Mouse (Mus musculus): ENCODE measurements around the gene Tk1. TPM values are rescaled to one million over a fixed set of nuclear protein-coding genes. Genes with fewer than 3 reads are reported as not detected.

The Tk1 gene
- polyA plus RNA-seq, 1 experiment, result 1.9 TPM

- no peak overlapping the region for H3K27ac ChIP-seq (ENCODE audit: insufficient read depth, low read length)
- no peaks in the 10 kb centered on the region for H3K4me1 ChIP-seq (ENCODE audit: control insufficient read depth, insufficient read depth, low read length)
- H3K4me3 ChIP-seq (ENCODE audit: insufficient read depth, low read length), result no peak overlapping the region
- TF ChIP-seq POLR2A (IDR thresholded peaks at IDR 0.05; ENCODE audit: extremely low read depth, insufficient read depth, low read length) (no peak), CTCF (IDR thresholded peaks at IDR 0.05; ENCODE audit: extremely low read depth, insufficient read depth, low read length) (no peak)
Measured at GRCm38 (mm10) chr11:117778031-117778430, 47.9 kb downstream of the Tk1 start.

DNA sequence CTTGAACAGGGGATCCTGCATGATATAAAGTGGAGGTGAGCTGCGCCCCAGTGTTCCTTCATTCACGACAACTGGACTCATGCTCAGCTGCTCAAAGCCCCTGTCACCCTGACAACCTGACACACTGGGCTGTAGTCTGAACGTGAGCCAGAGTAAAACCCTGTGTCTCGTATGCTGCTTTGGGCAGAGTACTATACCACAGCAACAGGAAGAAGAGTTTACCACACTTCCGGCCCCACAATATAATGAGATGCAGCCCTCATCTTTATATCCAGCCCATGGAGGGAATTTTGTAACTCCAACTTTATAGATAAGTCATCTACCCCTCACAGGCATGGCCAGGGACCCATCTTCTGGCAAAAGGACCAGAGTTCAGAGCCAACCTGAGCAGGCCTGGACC lies 48.8 kb downstream of the Tk1 start:
- H3K4me3 ChIP-seq (ENCODE audit: insufficient read depth, low read length), result no peak overlapping the region
- H3K27ac ChIP-seq (ENCODE audit: insufficient read depth, low read length), result no peak overlapping the region
- H3K4me1 ChIP-seq (ENCODE audit: control insufficient read depth, insufficient read depth, low read length), result no peaks in the 10 kb centered on the region
- TF ChIP-seq CTCF (IDR thresholded peaks at IDR 0.05; ENCODE audit: extremely low read depth, insufficient read depth, low read length) (no peak), POLR2A (IDR thresholded peaks at IDR 0.05; ENCODE audit: extremely low read depth, insufficient read depth, low read length) (no peak)

DNA sequence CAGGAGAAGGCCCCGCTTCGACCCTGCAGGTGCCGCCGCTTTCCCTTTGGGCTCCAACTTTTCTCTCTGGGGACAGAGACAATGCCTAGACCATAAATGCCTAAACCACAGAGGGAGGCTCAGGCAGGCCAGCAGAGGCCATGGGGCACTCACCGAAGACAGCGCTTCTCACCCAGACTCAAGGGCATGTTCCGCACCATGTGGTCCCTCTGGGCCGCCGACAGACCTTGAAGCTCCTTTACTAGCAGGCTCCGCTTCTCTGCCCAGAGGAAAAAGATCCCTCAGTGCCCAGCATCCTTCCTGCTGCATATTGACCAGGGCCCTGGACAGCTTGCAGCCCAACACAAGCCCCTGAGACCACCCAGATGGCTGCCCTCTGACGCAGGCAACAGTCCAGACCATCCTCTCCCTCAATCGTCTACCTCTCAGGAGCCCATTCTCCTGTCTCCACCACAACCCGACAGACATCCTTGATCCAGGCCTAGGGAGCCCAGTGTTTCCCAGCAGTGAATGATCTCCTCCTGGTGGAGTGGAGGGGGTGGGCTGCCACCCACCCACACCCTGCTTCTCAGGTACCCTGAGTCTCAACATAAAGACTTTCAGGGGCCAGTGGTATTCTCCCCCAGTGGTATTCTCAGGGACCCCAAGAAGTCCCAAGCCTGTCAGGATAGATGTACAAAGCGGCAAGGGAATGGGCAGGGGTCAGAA lies 49.7 kb downstream of the Tk1 start:
- Histone ChIP-seq H3K4me1 (ENCODE audit: control insufficient read depth, insufficient read depth, low read length) (no peaks in the 10 kb centered on the region), H3K27ac (ENCODE audit: insufficient read depth, low read length) (no peak overlapping the region), H3K4me3 (ENCODE audit: insufficient read depth, low read length) (no peak overlapping the region)
- TF ChIP-seq CTCF (IDR thresholded peaks at IDR 0.05; ENCODE audit: extremely low read depth, insufficient read depth, low read length) (no peak), POLR2A (IDR thresholded peaks at IDR 0.05; ENCODE audit: extremely low read depth, insufficient read depth, low read length) (no peak)

- TF ChIP-seq CTCF (IDR thresholded peaks at IDR 0.05; ENCODE audit: extremely low read depth, insufficient read depth, low read length), result no peak
- H3K4me1 ChIP-seq (ENCODE audit: control insufficient read depth, insufficient read depth, low read length), result no peaks in the 10 kb centered on the region
- no peak overlapping the region for H3K4me3 ChIP-seq (ENCODE audit: insufficient read depth, low read length)
- no peak overlapping the region for H3K27ac ChIP-seq (ENCODE audit: insufficient read depth, low read length)
Measured at GRCm38 (mm10) chr11:117775540-117775939, 50.4 kb downstream of the Tk1 start.

GRCm38 (mm10) chr11:117774925-117775324 lies 51.0 kb downstream of the Tk1 start:
- TF ChIP-seq CTCF (IDR thresholded peaks at IDR 0.05; ENCODE audit: extremely low read depth, insufficient read depth, low read length), result no peak
- TF ChIP-seq POLR2A (IDR thresholded peaks at IDR 0.05; ENCODE audit: extremely low read depth, insufficient read depth, low read length), result no peak
- no peak overlapping the region for H3K27ac ChIP-seq (ENCODE audit: insufficient read depth, low read length)
- H3K4me1 ChIP-seq (ENCODE audit: control insufficient read depth, insufficient read depth, low read length), result no peaks in the 10 kb centered on the region
- H3K4me3 ChIP-seq (ENCODE audit: insufficient read depth, low read length), result no peak overlapping the region

DNA sequence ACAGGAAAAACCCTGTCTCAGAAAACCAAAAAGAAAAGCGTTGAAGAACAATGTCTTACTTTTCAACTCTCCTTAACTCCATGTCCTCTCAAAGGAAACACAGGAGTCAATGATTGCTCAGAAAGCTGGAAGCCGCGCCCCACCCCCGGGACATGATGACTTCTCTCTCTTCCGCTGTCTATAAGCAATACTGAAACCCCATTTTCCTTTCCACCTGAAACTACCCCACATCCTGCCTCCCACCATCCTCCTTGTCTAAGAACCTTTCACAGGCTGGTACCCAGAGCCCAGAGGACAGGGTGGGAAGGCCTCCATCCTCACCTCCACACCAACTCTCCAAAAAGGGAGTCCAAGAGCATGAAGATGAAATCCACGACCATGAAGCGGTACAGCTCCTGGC lies 53.5 kb downstream of the Tk1 start:
- H3K4me3 ChIP-seq (ENCODE audit: insufficient read depth, low read length), result no peak overlapping the region
- no peak overlapping the region for H3K27ac ChIP-seq (ENCODE audit: insufficient read depth, low read length)
- TF ChIP-seq CTCF (IDR thresholded peaks at IDR 0.05; ENCODE audit: extremely low read depth, insufficient read depth, low read length), result no peak
- TF ChIP-seq POLR2A (IDR thresholded peaks at IDR 0.05; ENCODE audit: extremely low read depth, insufficient read depth, low read length), result no peak
- no peaks in the 10 kb centered on the region for H3K4me1 ChIP-seq (ENCODE audit: control insufficient read depth, insufficient read depth, low read length)

- TF ChIP-seq CTCF (IDR thresholded peaks at IDR 0.05; ENCODE audit: extremely low read depth, insufficient read depth, low read length) (no peak), POLR2A (IDR thresholded peaks at IDR 0.05; ENCODE audit: extremely low read depth, insufficient read depth, low read length) (no peak)
- Histone ChIP-seq H3K4me3 (ENCODE audit: insufficient read depth, low read length) (no peak overlapping the region), H3K27ac (ENCODE audit: insufficient read depth, low read length) (no peak overlapping the region), H3K4me1 (ENCODE audit: control insufficient read depth, insufficient read depth, low read length) (no peaks in the 10 kb centered on the region)
Measured at GRCm38 (mm10) chr11:117770407-117770806, 55.5 kb downstream of the Tk1 start.

DNA sequence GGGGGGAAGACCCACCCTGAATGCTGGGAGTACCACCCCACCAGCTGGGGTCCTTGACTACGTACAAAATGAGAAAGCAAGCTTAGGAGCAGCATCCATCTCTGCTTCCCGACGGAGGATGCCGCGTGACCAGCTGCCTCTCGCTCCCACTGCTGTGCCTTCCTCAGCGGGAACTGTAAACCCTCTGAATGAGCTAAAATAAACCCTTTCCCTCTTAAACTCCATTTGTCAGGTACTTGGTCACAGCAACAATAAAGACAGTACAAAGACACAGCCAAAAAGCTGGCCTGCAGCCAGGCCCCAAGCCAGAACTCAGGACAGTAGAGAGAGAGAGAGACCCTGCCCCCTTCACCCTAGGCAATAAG lies 56.2 kb downstream of the Tk1 start:
- Histone ChIP-seq H3K4me1 (ENCODE audit: control insufficient read depth, insufficient read depth, low read length) (no peaks in the 10 kb centered on the region), H3K27ac (ENCODE audit: insufficient read depth, low read length) (no peak overlapping the region), H3K4me3 (ENCODE audit: insufficient read depth, low read length) (no peak overlapping the region)
- no peak for TF ChIP-seq POLR2A (IDR thresholded peaks at IDR 0.05; ENCODE audit: extremely low read depth, insufficient read depth, low read length)
- TF ChIP-seq CTCF (IDR thresholded peaks at IDR 0.05; ENCODE audit: extremely low read depth, insufficient read depth, low read length), result no peak

- no peak overlapping the region for H3K4me3 ChIP-seq (ENCODE audit: insufficient read depth, low read length)
- TF ChIP-seq POLR2A (IDR thresholded peaks at IDR 0.05; ENCODE audit: extremely low read depth, insufficient read depth, low read length) (no peak), CTCF (IDR thresholded peaks at IDR 0.05; ENCODE audit: extremely low read depth, insufficient read depth, low read length) (no peak)
- no peak overlapping the region for H3K27ac ChIP-seq (ENCODE audit: insufficient read depth, low read length)
- H3K4me1 ChIP-seq (ENCODE audit: control insufficient read depth, insufficient read depth, low read length), result no peaks in the 10 kb centered on the region
Measured at GRCm38 (mm10) chr11:117768725-117769682, 56.9 kb downstream of the Tk1 start.

GRCm38 (mm10) chr11:117766275-117766674 lies 59.6 kb downstream of the Tk1 start:
- Histone ChIP-seq H3K4me3 (ENCODE audit: insufficient read depth, low read length) (no peak overlapping the region), H3K4me1 (ENCODE audit: control insufficient read depth, insufficient read depth, low read length) (peaks cover 1% of the 10 kb centered on the region; the same call in 1 of the 2 replicates), H3K27ac (ENCODE audit: insufficient read depth, low read length) (no peak overlapping the region)
- TF ChIP-seq CTCF (IDR thresholded peaks at IDR 0.05; ENCODE audit: extremely low read depth, insufficient read depth, low read length) (no peak), POLR2A (IDR thresholded peaks at IDR 0.05; ENCODE audit: extremely low read depth, insufficient read depth, low read length) (no peak)

Other genes starting within 250 kb of the Tk1 start
- 46.9 and 54.7 TPM in 2 replicates for gene Tnrc6c, start 171.8 kb downstream of the Tk1 start, polyA plus RNA-seq (2012; rRNA removed)
- gene Tmc8, start 44.0 kb downstream of the Tk1 start, polyA plus RNA-seq (2012; rRNA removed), result 0.54 and 0.79 TPM in 2 replicates
- gene Tmc6, start 43.9 kb downstream of the Tk1 start, polyA plus RNA-seq (2012; rRNA removed), result 9.1 and 9.7 TPM in 2 replicates
- gene 6030468B19Rik, start 28.4 kb downstream of the Tk1 start, polyA plus RNA-seq (2012; rRNA removed), result 0.47 and 0.50 TPM in 2 replicates
- gene Gm20708, start 16.4 kb downstream of the Tk1 start, polyA plus RNA-seq (2012; rRNA removed), result 0.86 and 1.1 TPM in 2 replicates
- gene Syngr2, start 16.4 kb downstream of the Tk1 start, polyA plus RNA-seq (2012; rRNA removed), result 10.6 and 13.5 TPM in 2 replicates
- 4.4 TPM in 2 replicates for gene Afmid, start 168 bp downstream of the Tk1 start, polyA plus RNA-seq (2012; rRNA removed)
- gene Birc5, start 23.2 kb upstream of the Tk1 start, polyA plus RNA-seq (2012; rRNA removed), result 2.2 TPM in 2 replicates
- gene Tmem235, start 34.7 kb upstream of the Tk1 start, polyA plus RNA-seq (2012; rRNA removed), result 0.04 TPM in 1 of 2 replicates, not detected in the other
- 9.0 and 11.5 TPM in 2 replicates for gene Tha1, start 47.4 kb upstream of the Tk1 start, polyA plus RNA-seq (2012; rRNA removed)
- 5.0 TPM in 2 replicates for gene Socs3, start 144.0 kb upstream of the Tk1 start, polyA plus RNA-seq (2012; rRNA removed)
- 81.6 and 86.6 TPM in 2 replicates for gene Pgs1, start 160.2 kb upstream of the Tk1 start, polyA plus RNA-seq (2012; rRNA removed)